Mouse (Mus musculus) thymus, postnatal 14 days (tissue): ENCODE results near the gene Hdac5.

Source experiments
- DNase-seq: peaks from one replicate; pipeline ENCODE4 v3.0.0; 2021

Hdac5 gene

GRCm38 (mm10) chr11:102236022-102236421, 6.1 kb upstream of the Hdac5 start:
- DNase-seq, result no peak

- peak; percentile 38 for DNase-seq
These were observed 524 bp downstream of the Hdac5 start for GRCm38 (mm10) chr11:102229331-102229953.

- DNase-seq, result no peak
These were observed 1.2 kb downstream of the Hdac5 start for GRCm38 (mm10) chr11:102228646-102229268.

- DNase-seq, result no peak
These were observed 1.8 kb downstream of the Hdac5 start for GRCm38 (mm10) chr11:102228191-102228545.

GRCm38 (mm10) chr11:102227270-102228190, 2.4 kb downstream of the Hdac5 start:
- DNase-seq, result no peak

GRCm38 (mm10) chr11:102226067-102226978, 3.6 kb downstream of the Hdac5 start:
- no peak for DNase-seq

- DNase-seq, result no peak
These were observed 4.7 kb downstream of the Hdac5 start for GRCm38 (mm10) chr11:102225221-102225620.

GRCm38 (mm10) chr11:102224686-102225085, 5.3 kb downstream of the Hdac5 start:
- DNase-seq, result no peak

- DNase-seq, result peak; percentile 89
These were observed 6.8 kb downstream of the Hdac5 start for GRCm38 (mm10) chr11:102223166-102223565.

- DNase-seq, result peak; percentile 29
These were observed 8.0 kb downstream of the Hdac5 start for GRCm38 (mm10) chr11:102221954-102222351.

GRCm38 (mm10) chr11:102221243-102221953, 8.6 kb downstream of the Hdac5 start:
- no peak for DNase-seq

- no peak for DNase-seq
These were observed 9.5 kb downstream of the Hdac5 start for GRCm38 (mm10) chr11:102220451-102220850.

- DNase-seq, result no peak
These were observed 10.0 kb downstream of the Hdac5 start for GRCm38 (mm10) chr11:102219994-102220346.

- DNase-seq, result peak; percentile 18
These were observed 10.5 kb downstream of the Hdac5 start for GRCm38 (mm10) chr11:102219247-102219993.

GRCm38 (mm10) chr11:102218783-102219182, 11.2 kb downstream of the Hdac5 start:
- peak; percentile 92 for DNase-seq

- DNase-seq, result no peak
These were observed 12.0 kb downstream of the Hdac5 start for GRCm38 (mm10) chr11:102217876-102218430.

- DNase-seq, result no peak
These were observed 12.6 kb downstream of the Hdac5 start for GRCm38 (mm10) chr11:102217396-102217795.

- no peak for DNase-seq
These were observed 13.1 kb downstream of the Hdac5 start for GRCm38 (mm10) chr11:102216886-102217240.

- DNase-seq, result no peak
These were observed 13.7 kb downstream of the Hdac5 start for GRCm38 (mm10) chr11:102216056-102216885.

- DNase-seq, result no peak
These were observed 14.5 kb downstream of the Hdac5 start for GRCm38 (mm10) chr11:102215511-102215910.
